Mouse (Mus musculus) MEL (cell line): ENCODE results near the gene Limch1. TPM values are rescaled to one million over a fixed set of nuclear protein-coding genes. Genes with fewer than 3 reads are reported as not detected.

Experiments used
- DNase-seq: peaks from one replicate; pipeline ENCODE4 v3.0.0; 2011; ENCODE audit warnings: low read depth, low spot score
- H3K27ac ChIP-seq: 2 replicates; pipeline ENCODE4 v1.5.1; 2012; ENCODE audit warnings: low read depth, mild to moderate bottlenecking, control low read depth, low read length, moderate library complexity; ENCODE audit not compliant: control insufficient read depth
- H3K27me3 ChIP-seq, 2 experiments: fragments of 150-350 bp in 1 of 2; sonication (generic) in 1 of 2; 2 replicates each; pipeline ENCODE4 v1.6.1; 2012; ENCODE audit warnings: low read length in 2 of 2, mild to moderate bottlenecking in 2 of 2, improper control_type of control experiment in 1 of 2, moderate library complexity in 1 of 2; ENCODE audit not compliant: insufficient read depth in 2 of 2, control insufficient read depth in 1 of 2
- H3K36me3 ChIP-seq, 2 experiments: 2 replicates each; pipeline ENCODE4 v1.6.1; 2012 to 2014; ENCODE audit warnings: low read length in 2 of 2, improper control_type of control experiment in 1 of 2, inconsistent platforms in 1 of 2, mild to moderate bottlenecking in 1 of 2; ENCODE audit not compliant: insufficient read depth in 2 of 2, control insufficient read depth in 1 of 2
- H3K4me1 ChIP-seq, 2 experiments: fragments of 150-350 bp in 1 of 2; sonication (generic) in 1 of 2; 2 replicates each; pipeline ENCODE4 v1.6.1; 2012; ENCODE audit warnings: low read length in 2 of 2, improper control_type of control experiment in 1 of 2, mild to moderate bottlenecking in 1 of 2; ENCODE audit not compliant: insufficient read depth in 2 of 2, control insufficient read depth in 1 of 2
- H3K4me3 ChIP-seq, 2 experiments: fragments of 150-350 bp in 1 of 2; sonication (generic) in 1 of 2; 2 replicates each; pipeline ENCODE4 v1.5.1; 2012; ENCODE audit warnings: low read depth in 2 of 2, low read length in 2 of 2, mild to moderate bottlenecking in 2 of 2, moderate library complexity in 2 of 2, control low read depth in 1 of 2, improper control_type of control experiment in 1 of 2; ENCODE audit not compliant: control insufficient read depth in 1 of 2, insufficient read depth in 1 of 2
- H3K79me2 ChIP-seq: 2 replicates; pipeline ENCODE4 v1.6.1; 2012; ENCODE audit warnings: mild to moderate bottlenecking, low read length, moderate library complexity; ENCODE audit not compliant: control insufficient read depth, poor library complexity, insufficient read depth
- H3K9ac ChIP-seq: 2 replicates; pipeline ENCODE4 v1.6.1; 2012; ENCODE audit warnings: low read depth, mild to moderate bottlenecking, control low read depth, low read length, moderate library complexity; ENCODE audit not compliant: control insufficient read depth, poor library complexity, severe bottlenecking
- H3K9me3 ChIP-seq: fragments of 150-350 bp; sonication (generic); replicated peaks from 2 replicates; pipeline ENCODE4 v1.6.1; 2012; ENCODE audit warnings: mild to moderate bottlenecking, low read length, improper control_type of control experiment, moderate library complexity; ENCODE audit not compliant: insufficient read depth
- BHLHE40 ChIP-seq: IDR thresholded peaks from 2 replicates; pipeline ENCODE4 v1.6.1; 2012; ENCODE audit warnings: low read depth, mild to moderate bottlenecking, inconsistent platforms, low read length, improper control_type of control experiment, borderline replicate concordance
- CHD1 ChIP-seq: IDR thresholded peaks from 2 replicates; pipeline ENCODE4 v1.6.1; 2012; ENCODE audit warnings: low read depth, mild to moderate bottlenecking, inconsistent platforms, low read length, improper control_type of control experiment
- CTCF ChIP-seq, 3 experiments: IDR thresholded peaks in 2 of 3; conservative IDR thresholded peaks in 1 of 3; 2 replicates each; pipeline ENCODE4 v1.5.1; 2011 to 2012; ENCODE audit warnings: low read length in 3 of 3, low read depth in 2 of 3, mild to moderate bottlenecking in 2 of 3, improper control_type of control experiment in 1 of 3, inconsistent platforms in 1 of 3, mixed read lengths in 1 of 3, moderate library complexity in 1 of 3; ENCODE audit not compliant: control insufficient read depth in 1 of 3, insufficient read depth in 1 of 3, poor library complexity in 1 of 3, severe bottlenecking in 1 of 3
- EP300 ChIP-seq, 2 experiments: IDR thresholded peaks; 2 replicates each; pipeline ENCODE4 v1.6.1; 2011; ENCODE audit warnings: improper control_type of control experiment in 2 of 2, low read length in 2 of 2, low read depth in 1 of 2, mild to moderate bottlenecking in 1 of 2
- ETS1 ChIP-seq: IDR thresholded peaks from 2 replicates; pipeline ENCODE4 v1.6.1; 2012; ENCODE audit warnings: low read depth, mild to moderate bottlenecking, inconsistent platforms, low read length, improper control_type of control experiment, moderate library complexity
- GABPA ChIP-seq: IDR thresholded peaks from 2 replicates; pipeline ENCODE4 v1.6.1; 2012; ENCODE audit warnings: low read depth, mild to moderate bottlenecking, inconsistent platforms, low read length, improper control_type of control experiment, moderate library complexity
- HCFC1 ChIP-seq: IDR thresholded peaks from 2 replicates; pipeline ENCODE4 v1.6.1; 2012; ENCODE audit warnings: low read depth, mild to moderate bottlenecking, inconsistent platforms, low read length, improper control_type of control experiment, moderate library complexity
- JUND ChIP-seq: IDR thresholded peaks from 2 replicates; pipeline ENCODE4 v1.6.1; 2011; ENCODE audit warnings: low read depth, mild to moderate bottlenecking, improper control_type of control experiment, low read length
- KAT2A ChIP-seq: conservative IDR thresholded peaks from 2 replicates; pipeline ENCODE4 v1.6.1; 2012; ENCODE audit warnings: low read depth, low read length, improper control_type of control experiment, inconsistent platforms
- MXI1 ChIP-seq: IDR thresholded peaks from 2 replicates; pipeline ENCODE4 v1.6.1; 2011; ENCODE audit warnings: mild to moderate bottlenecking, low read depth, low read length, improper control_type of control experiment
- MYB ChIP-seq: IDR thresholded peaks from 2 replicates; pipeline ENCODE4 v1.6.1; 2011; ENCODE audit warnings: mild to moderate bottlenecking, low read depth, low read length, improper control_type of control experiment
- NRF1 ChIP-seq: IDR thresholded peaks from 2 replicates; pipeline ENCODE4 v1.6.1; 2014; ENCODE audit warnings: low read depth, mild to moderate bottlenecking, inconsistent platforms, low read length, improper control_type of control experiment, moderate library complexity; ENCODE audit not compliant: poor library complexity, insufficient read depth, severe bottlenecking
- POLR2A ChIP-seq, 2 experiments: IDR thresholded peaks; 2 replicates each; pipeline ENCODE4 v1.6.1; 2011 to 2012; ENCODE audit warnings: low read length in 2 of 2, mild to moderate bottlenecking in 2 of 2, control low read depth in 1 of 2, improper control_type of control experiment in 1 of 2, low read depth in 1 of 2, moderate library complexity in 1 of 2; ENCODE audit not compliant: control insufficient read depth in 1 of 2, insufficient read depth in 1 of 2, poor library complexity in 1 of 2
- POLR2AphosphoS2 ChIP-seq: IDR thresholded peaks from 2 replicates; pipeline ENCODE4 v1.6.1; 2011; ENCODE audit warnings: low read length, improper control_type of control experiment
- RAD21 ChIP-seq: IDR thresholded peaks from 2 replicates; pipeline ENCODE4 v1.6.1; 2011; ENCODE audit warnings: mild to moderate bottlenecking, low read depth, low read length, improper control_type of control experiment
- RCOR1 ChIP-seq: IDR thresholded peaks from 2 replicates; pipeline ENCODE4 v1.6.1; 2012; ENCODE audit warnings: low read depth, mild to moderate bottlenecking, inconsistent platforms, low read length, improper control_type of control experiment
- SIN3A ChIP-seq: IDR thresholded peaks from 2 replicates; pipeline ENCODE4 v1.6.1; 2012; ENCODE audit warnings: low read length, improper control_type of control experiment, inconsistent platforms
- TAL1 ChIP-seq: IDR thresholded peaks from 2 replicates; pipeline ENCODE4 v1.6.1; 2012; ENCODE audit warnings: mild to moderate bottlenecking, inconsistent platforms, low read length, moderate library complexity, mixed read lengths
- TBP ChIP-seq: IDR thresholded peaks from 2 replicates; pipeline ENCODE4 v1.8.0; 2011; ENCODE audit warnings: low read depth, low read length, improper control_type of control experiment
- TCF12 ChIP-seq: IDR thresholded peaks from 2 replicates; pipeline ENCODE4 v1.6.1; 2014; ENCODE audit warnings: low read depth, mild to moderate bottlenecking, inconsistent platforms, low read length, improper control_type of control experiment, moderate library complexity
- UBTF ChIP-seq: IDR thresholded peaks from 2 replicates; pipeline ENCODE4 v1.6.1; 2012; ENCODE audit warnings: low read depth, mild to moderate bottlenecking, inconsistent platforms, low read length, improper control_type of control experiment, moderate library complexity, borderline replicate concordance; ENCODE audit not compliant: insufficient read depth
- USF1 ChIP-seq: IDR thresholded peaks from 2 replicates; pipeline ENCODE4 v1.6.1; 2014; ENCODE audit warnings: low read depth, mild to moderate bottlenecking, inconsistent platforms, low read length, improper control_type of control experiment, moderate library complexity
- ZC3H11A ChIP-seq: IDR thresholded peaks from 2 replicates; pipeline ENCODE4 v1.6.1; 2012; ENCODE audit warnings: low read depth, mild to moderate bottlenecking, inconsistent platforms, low read length, improper control_type of control experiment
- polyA plus RNA-seq, 2 experiments: library from polyadenylated mRNA; stranded (reverse) in 1 of 2; unstranded in 1 of 2; fragments of >175 nt in 1 of 2; fragments of >200 nt in 1 of 2; gene quantifications; 2 replicates each; pipeline versions ENCODE4 v1.2.1 to v1.2.4; 2012; ENCODE audit warnings: low replicate concordance in 2 of 2, low read depth in 1 of 2; ENCODE audit not compliant: insufficient read length in 2 of 2, insufficient read depth in 1 of 2, missing spikeins in 1 of 2
- total RNA-seq: library from RNA; depleted of rRNA; stranded (reverse); fragments of 300-350 nt; gene quantifications from 2 replicates; pipeline ENCODE4 v1.2.3, GENCODE M21; 2012

Limch1 gene
- total and polyA plus RNA-seq, 3 experiments = not detected

DNA sequence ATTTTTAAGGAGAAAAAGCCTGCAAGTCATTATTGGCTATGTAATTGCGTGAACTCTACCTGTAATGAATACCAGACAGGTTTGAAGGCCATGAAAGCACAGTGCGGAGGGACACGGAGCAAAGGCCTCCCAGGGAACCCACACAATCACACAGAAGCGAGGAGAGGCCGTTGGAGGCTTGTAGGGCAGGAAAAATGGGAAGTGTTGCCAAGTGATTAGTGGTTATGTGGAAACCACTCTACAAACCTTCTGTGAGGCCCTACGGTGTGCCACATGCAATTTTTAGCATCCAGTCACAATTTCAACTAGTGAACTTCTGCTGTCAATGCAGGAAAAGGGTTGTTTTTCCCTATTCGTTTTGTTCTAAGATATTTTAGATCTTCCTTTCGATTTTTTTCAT, 212.5 kb downstream of the Limch1 start:
- no peak overlapping the region for H3K27ac ChIP-seq
- no peak overlapping the region for H3K9ac ChIP-seq
- TF ChIP-seq SIN3A = no peak
- TF ChIP-seq POLR2AphosphoS2 = no peak
- no peak for TF ChIP-seq UBTF
- no peak for DNase-seq
- H3K27me3 ChIP-seq = no peaks in the 10 kb centered on the region
- H3K4me1 ChIP-seq = no peaks in the 10 kb centered on the region
- no peaks in the 10 kb centered on the region for H3K36me3 ChIP-seq
- H3K9me3 ChIP-seq = no peaks in the 10 kb centered on the region
- no peaks in the 10 kb centered on the region for H3K79me2 ChIP-seq
- no peak overlapping the region for H3K4me3 ChIP-seq

DNA sequence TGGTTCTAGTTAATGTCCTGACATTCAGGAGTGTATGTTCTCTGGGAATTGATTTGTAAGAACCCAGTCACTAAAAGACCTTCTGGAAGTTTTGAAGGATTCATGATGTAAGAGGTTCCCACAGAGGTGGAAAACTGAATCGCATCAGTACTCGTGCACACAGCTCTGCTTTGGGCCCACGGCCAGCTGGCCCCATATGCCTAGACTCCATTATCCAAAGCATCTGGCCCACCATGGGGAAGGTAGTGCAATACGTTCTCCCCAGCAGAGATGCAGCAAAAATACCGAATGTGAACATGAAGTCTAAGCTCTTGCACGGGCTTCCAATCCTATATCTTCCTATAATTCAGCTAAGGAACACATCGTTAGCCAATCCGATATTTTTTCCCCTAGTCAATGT, 214.3 kb downstream of the Limch1 start:
- Histone ChIP-seq H3K27ac (no peak overlapping the region), H3K9ac (no peak overlapping the region), H3K4me3 (no peak overlapping the region), H3K9me3 (no peaks in the 10 kb centered on the region), H3K36me3 (no peaks in the 10 kb centered on the region), H3K27me3 (no peaks in the 10 kb centered on the region), H3K79me2 (no peaks in the 10 kb centered on the region), H3K4me1 (no peaks in the 10 kb centered on the region)
- TF ChIP-seq KAT2A (no peak), UBTF (no peak), MYB (no peak), USF1 (no peak)
- no peak for DNase-seq

DNA sequence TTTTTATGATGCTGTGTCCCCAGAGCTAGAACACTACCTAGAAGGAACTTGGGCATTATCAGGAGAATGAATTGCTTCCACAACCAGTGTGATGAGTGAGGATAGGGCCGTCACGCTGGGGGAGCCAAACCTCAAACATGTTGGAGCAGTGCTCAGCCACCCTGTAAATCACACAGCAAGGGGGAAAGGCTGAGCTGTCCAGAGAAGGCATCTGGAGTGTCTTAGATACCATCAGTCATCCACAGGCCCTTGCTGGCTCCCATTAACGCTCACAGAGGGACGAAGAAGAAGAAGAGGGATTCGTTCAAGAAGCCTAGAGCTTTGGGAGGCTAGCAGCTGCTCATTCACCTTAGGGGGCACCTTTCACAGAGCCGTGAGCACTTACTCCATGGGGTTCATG, 219.8 kb downstream of the Limch1 start:
- H3K36me3 ChIP-seq = no peaks in the 10 kb centered on the region
- no peaks in the 10 kb centered on the region for H3K79me2 ChIP-seq
- no peak for DNase-seq
- H3K9ac ChIP-seq = no peak overlapping the region
- H3K4me1 ChIP-seq = no peaks in the 10 kb centered on the region
- H3K4me3 ChIP-seq = no peak overlapping the region
- TF ChIP-seq ETS1 (no peak), ZC3H11A (no peak), EP300 (IDR thresholded peaks at IDR 0.05; ENCODE audit: low read depth in 1 of 2, low read length in 2 of 2) (no peak), MXI1 (no peak), TBP (no peak), JUND (no peak), HCFC1 (no peak), CTCF (IDR thresholded peaks at IDR 0.05 in 2 of 3, conservative IDR thresholded peaks at IDR 0.05 in 1 of 3; ENCODE audit: control insufficient read depth in 1 of 3, insufficient read depth in 1 of 3, low read depth in 2 of 3, low read length in 3 of 3, poor library complexity in 1 of 3, severe bottlenecking in 1 of 3) (no peak), RCOR1 (no peak), GABPA (no peak), POLR2A (IDR thresholded peaks at IDR 0.05; ENCODE audit: control insufficient read depth in 1 of 2, insufficient read depth in 1 of 2, low read depth in 1 of 2, low read length in 2 of 2, poor library complexity in 1 of 2) (no peak), NRF1 (no peak), TCF12 (no peak), CHD1 (no peak), BHLHE40 (no peak), RAD21 (no peak), TAL1 (no peak)
- H3K27ac ChIP-seq = no peak overlapping the region
- no peaks in the 10 kb centered on the region for H3K9me3 ChIP-seq
- no peaks in the 10 kb centered on the region for H3K27me3 ChIP-seq
